Mouse (Mus musculus) adrenal gland, adult 8-10 months (tissue): ENCODE measurements at regions not wholly inside any gene's neighbourhood (a gene's known extent, or its start where the extent isn't known, plus 50 kb on each side); places are given as distances from the start of the nearest gene placed in this dataset.
"Not testable (repeated sequence)": the region's sequence is repeated elsewhere in the genome, so short reads cannot be mapped to it uniquely, and the experiment has no call there.

Source experiments
- DNase-seq: peaks from one replicate; pipeline ENCODE4 v3.0.0; 2022

DNA sequence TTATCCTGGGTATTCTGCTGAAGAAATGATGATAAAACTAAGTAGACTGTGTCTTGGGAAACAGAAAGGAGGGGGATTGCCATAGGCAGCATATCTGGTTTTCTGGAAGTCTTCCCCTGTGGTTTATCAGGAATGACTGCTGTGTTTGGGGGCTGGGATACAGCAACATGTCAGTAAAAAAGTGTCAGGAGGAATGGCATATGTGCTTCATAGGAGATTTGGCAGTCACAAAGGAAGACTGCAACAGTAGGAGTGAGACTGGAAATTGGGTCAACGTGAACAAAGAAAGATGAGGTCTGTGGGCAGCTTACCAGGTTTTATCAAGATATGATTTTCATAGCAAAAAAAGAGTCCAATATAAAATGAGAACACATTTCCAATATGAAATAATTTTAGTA lies 641.1 kb upstream of the Nrxn1 start:
- no peak for DNase-seq

DNA sequence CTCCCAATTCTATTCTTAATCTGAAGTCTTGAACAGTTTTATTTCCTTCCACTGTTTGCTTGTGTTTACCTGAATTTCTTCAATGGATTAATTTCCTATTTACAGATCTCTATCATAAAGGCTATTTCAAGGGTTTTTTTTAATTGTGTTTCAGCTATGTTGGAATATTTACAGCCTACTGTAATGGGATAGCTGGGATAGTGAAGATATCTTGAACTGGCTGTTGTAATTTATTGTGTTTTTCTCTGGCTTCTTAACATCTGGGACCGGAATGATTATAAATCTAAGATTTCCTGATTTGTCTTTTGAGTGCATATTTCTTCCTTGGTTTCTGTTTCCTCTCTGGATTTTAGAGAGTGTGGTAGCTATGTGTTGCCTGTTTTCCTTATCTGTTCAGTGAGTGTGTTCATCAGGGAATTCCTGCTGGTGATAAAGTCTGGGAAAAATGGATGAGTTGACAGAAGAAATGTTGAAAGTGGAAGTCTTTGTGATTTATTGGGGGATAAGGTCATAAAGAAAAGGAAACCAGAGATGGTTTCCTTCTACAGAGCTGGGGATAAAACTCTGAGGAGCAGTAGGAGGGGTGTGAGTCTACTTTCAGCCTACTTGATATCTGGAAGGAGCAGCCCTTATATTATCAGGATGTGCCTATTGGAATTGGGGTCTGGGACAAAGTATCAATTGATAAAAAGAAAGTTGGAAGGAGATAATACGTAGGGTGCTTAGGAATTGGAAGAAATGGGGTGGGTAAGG lies 640.5 kb upstream of the Nrxn1 start:
- DNase-seq, result no peak

DNA sequence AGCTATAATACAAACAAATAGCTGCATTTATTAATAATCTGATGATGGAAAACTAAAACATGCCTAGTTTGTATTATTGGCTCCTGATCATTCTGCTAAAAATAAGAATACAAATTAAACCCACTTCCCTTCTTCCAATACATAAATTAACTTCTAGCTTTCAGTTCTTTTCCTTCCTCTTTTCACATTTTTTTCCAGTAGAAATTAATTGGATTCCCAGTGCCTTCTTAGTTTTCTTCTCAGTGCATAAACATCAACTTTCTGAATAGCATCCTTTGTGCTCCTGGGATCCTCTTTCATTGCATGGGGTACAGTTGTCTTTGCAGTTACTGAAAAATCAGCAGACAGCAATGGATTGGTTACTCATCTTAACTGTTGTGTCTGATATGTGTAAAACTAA lies 617.5 kb upstream of the Nrxn1 start:
- no peak for DNase-seq

DNA sequence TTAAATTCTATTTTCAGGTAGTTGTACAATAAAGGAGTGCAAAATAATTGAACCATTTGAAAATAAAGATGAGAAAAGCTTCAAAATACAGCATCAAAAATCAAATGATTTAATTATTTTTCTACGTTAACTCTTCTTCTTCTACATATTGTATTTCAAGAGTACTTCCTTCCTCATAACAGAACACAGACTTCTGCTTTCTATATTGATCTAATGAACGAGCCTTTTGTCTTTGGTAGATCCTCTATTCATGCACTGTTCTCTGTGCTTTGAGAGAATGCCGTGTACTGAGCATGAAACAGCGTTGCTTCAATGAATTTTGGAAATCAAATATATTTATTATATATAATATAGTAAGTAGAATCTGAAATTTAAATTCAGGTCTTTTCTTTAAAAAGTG lies 598.2 kb upstream of the Nrxn1 start:
- DNase-seq, result no peak

DNA sequence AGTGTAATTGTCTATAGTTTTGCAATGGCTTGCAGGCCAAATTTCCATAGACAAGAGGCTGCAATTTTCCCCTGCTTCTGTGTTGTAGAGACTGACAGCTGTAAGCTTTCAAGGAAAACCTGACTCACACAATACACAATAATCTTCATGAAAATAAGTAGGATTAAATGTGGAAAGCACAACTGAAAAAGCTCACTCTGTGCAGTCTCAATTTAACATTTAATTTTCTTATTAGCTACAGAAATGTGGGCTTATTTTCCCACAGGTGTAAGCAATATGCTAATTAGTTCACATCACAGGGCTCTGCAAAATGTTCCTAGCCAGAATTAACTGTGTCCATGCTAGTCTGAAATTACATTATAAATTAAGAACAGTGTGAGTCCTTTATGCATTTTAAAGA lies 564.6 kb upstream of the Nrxn1 start:
- no peak for DNase-seq

DNA sequence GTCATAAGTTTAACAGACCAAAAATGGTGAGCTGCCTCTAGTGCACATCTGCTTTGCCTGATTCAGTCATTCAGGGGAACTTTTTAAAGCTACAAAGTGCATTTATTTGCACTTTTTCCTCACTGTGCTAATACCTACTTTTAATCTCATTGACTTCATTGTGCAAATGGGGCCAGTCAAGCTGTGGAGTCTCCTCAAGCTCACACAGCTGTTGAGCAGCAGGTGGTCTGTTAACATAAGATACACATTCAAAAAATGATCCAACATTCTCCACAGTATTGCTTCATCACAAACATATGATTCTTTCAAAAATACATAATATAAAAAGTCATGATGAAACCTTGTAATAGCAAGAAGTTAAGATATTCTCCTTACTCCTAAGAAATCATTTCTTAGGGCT lies 564.2 kb upstream of the Nrxn1 start:
- no peak for DNase-seq

DNA sequence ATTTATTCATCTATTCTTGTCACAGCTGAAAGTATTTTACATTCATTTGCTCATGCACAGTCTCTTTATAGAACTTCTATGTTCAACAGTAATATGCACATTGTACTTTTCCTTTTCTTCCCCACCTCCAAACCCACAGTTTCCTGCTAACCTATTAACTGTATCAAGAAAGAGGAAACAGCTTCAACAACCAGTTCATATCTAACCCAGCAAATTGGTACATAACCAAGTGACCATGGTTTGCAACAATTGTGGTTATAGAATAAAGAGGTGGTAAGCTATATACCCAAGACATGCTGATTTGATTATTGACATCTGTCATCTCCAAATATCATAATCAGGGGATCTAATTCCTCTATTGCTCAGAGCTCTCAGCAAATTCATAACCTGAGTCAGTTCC lies 539.0 kb upstream of the Nrxn1 start:
- DNase-seq, result no peak

DNA sequence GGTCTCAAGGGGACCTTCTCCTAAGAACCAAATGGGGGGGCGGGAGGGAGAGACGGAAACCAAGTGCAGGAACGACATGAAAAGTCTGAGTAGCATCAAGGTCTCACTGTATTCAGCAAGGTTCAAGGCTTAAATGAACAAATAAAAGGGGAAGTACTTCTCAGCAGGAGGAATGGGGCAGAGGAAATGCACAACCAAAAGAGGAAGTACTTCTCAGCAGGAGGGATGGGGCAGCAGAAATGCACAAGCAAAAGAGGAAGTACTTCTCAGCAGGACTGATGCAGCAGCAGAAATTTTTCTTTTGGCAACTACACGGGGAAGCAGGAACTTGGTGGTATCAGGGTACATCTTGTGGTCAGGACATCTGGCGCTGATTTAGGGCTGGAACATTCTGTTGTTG lies 521.3 kb upstream of the Nrxn1 start:
- DNase-seq, result not testable (repeated sequence)

DNA sequence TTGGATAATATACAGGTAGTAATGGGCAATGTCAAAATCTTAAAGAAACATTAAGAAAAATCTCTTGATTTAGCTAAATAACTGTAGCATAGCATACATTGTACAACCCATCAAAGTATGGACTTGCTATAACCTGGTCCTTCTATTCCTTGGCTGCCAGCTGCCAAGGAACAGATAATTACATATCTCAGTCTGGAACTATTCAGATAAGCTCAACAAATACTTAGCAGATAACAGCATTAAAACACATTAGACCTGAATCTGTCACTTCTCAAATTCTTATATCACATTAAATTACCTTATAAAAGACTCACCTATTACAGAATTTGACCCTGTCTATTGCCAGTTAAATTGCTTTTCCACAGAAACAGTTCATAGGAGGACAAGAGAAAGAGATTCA lies 496.2 kb upstream of the Nrxn1 start:
- DNase-seq, result no peak

DNA sequence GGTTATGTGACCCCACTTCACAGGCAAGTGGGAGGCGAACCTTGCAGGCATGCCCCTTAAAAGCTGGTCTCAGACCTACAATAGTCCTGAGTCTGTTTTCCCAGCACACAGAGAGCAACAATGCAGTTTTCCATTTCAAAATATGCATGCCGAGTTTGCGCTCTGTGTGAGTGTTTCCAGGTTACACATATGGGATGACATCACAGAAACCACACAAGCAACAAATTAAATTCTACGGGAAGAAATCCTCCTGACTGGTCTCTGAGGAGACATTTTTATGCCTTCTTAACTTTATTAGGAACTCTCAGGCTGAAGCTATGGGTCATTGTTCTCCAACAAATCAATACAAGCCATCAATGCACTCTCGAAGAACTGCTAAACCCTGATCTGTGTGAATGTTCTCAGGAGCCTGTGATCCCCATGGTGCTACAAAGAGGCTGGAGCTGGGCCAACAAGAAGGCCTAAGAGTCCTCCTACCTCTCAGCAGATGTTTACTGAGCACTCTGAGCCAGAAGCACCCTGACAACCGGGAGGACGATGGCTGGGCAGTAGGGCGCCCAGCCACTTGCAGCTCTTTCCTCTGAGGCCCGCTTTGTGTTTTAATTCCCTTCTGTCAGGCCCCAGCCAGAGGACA lies 458.3 kb upstream of the Nrxn1 start:
- not testable (repeated sequence) for DNase-seq

DNA sequence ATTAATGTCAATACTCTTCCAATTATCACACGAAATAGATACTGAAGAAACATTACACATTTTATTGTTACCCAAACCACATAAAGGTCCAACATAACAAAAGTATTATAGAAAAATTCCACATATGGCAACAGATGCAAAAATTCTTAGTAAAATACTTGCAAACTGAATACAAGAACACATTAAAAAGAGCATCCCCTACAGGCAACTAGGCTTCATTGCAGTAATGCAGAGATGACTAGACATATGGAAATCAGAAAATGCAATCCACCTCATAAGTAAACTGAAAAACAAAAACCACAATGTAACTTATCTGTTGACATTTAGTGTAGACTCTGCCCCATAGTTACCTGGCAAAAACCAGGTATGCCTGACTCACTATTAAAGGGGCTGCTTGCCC lies 438.6 kb upstream of the Nrxn1 start:
- no peak for DNase-seq

DNA sequence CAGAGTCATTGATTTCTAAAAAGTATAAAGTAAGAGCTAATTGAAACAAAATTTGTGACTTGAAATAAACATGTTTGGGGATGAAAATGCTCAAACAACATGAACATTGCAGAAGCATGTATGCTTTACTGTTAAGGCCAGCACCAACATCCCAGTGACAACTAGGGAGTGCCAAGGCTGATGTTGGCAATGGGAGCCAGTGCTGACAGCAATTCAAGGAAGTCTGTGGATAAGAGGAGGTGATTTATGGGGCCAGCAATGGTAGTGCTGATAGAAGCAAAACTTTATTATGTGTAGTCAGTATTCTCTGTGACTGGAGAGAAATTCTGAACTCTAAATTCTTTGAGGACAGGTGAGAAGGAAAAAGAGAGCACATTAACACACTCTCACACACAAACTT lies 424.4 kb upstream of the Nrxn1 start:
- DNase-seq, result peak; percentile 53
